Mouse (Mus musculus) embryonic fibroblast, embryonic 13.5 days (primary cell): ENCODE data around the gene Upk3a.

ENCODE experiments used
- CTCF ChIP-seq: IDR thresholded peaks from 2 replicates; pipeline ENCODE4 v1.5.1; 2011; ENCODE audit warnings: mild to moderate bottlenecking, control low read depth, low read length, moderate library complexity, borderline replicate concordance; ENCODE audit not compliant: insufficient read depth
- POLR2A ChIP-seq: IDR thresholded peaks from 2 replicates; pipeline ENCODE4 v1.6.1; 2011; ENCODE audit warnings: low read depth, mild to moderate bottlenecking, control low read depth, low read length, moderate library complexity

- TF ChIP-seq CTCF (no peak), POLR2A (no peak)
These were observed 27.8 kb upstream of the Upk3a start for GRCm38 (mm10) chr15:84989098-84989497.
